Mouse (Mus musculus) granulocyte monocyte progenitor cell, adult 5-6 weeks (primary cell): ENCODE measurements around the gene Pmpca. TPM values are rescaled to one million over a fixed set of nuclear protein-coding genes. Genes with fewer than 3 reads are reported as not detected.
"Not testable (repeated sequence)": the region's sequence is repeated elsewhere in the genome, so short reads cannot be mapped to it uniquely, and the experiment has no call there.

Experiments used
- ATAC-seq: replicated peaks from 2 replicates; pipeline ENCODE4 v1.8.0; 2016; ENCODE audit warnings: mild to moderate bottlenecking, moderate TSS enrichment, inconsistent platforms; ENCODE audit not compliant: poor library complexity, severe bottlenecking
- total RNA-seq, 2 experiments: library from RNA; stranded (forward) in 1 of 2; stranded (reverse) in 1 of 2; fragments of 200-712, 200-1000 nt in 1 of 2; fragments of >200 nt in 1 of 2; fragmentation: Nextera tagmentation in 1 of 2; gene quantifications; 2 replicates each; pipeline ENCODE4 v1.2.3; 2014 to 2017

Gene Pmpca
- total RNA-seq, 2 experiments from 2014 or later, result 49.2 to 60.0 TPM

- no peak for ATAC-seq
Measured at GRCm38 (mm10) chr2:26364738-26365465, 24.2 kb upstream of the Pmpca start.

GRCm38 (mm10) chr2:26367911-26368310 is 21.2 kb upstream of the Pmpca start:
- no peak for ATAC-seq

- ATAC-seq, result no peak
Measured at GRCm38 (mm10) chr2:26368572-26368971, 20.6 kb upstream of the Pmpca start.

GRCm38 (mm10) chr2:26372396-26372795 is 16.7 kb upstream of the Pmpca start:
- no peak for ATAC-seq

- peak; percentile 95 for ATAC-seq
Measured at GRCm38 (mm10) chr2:26380131-26380771, 8.9 kb upstream of the Pmpca start, which contains the start of gene Snapc4. Snapc4 (minus strand) TSS chr2:26380653.

- not testable (repeated sequence) for ATAC-seq
Measured at GRCm38 (mm10) chr2:26380871-26381270, 8.3 kb upstream of the Pmpca start.

GRCm38 (mm10) chr2:26387713-26388112 is 1.4 kb upstream of the Pmpca start:
- ATAC-seq, result no peak

GRCm38 (mm10) chr2:26388682-26389153 is 421 bp upstream of the Pmpca start:
- ATAC-seq, result no peak

- ATAC-seq, result no peak
Measured at GRCm38 (mm10) chr2:26390954-26391353, 1.8 kb downstream of the Pmpca start.

GRCm38 (mm10) chr2:26391617-26392016 is 2.5 kb downstream of the Pmpca start:
- ATAC-seq, result no peak

- ATAC-seq, result no peak
Measured at GRCm38 (mm10) chr2:26398978-26399377, 9.8 kb downstream of the Pmpca start.

- ATAC-seq, result no peak
Measured at GRCm38 (mm10) chr2:26399647-26400046, 10.5 kb downstream of the Pmpca start.

- ATAC-seq, result no peak
Measured at GRCm38 (mm10) chr2:26400296-26400695, 11.2 kb downstream of the Pmpca start.

- ATAC-seq, result no peak
Measured at GRCm38 (mm10) chr2:26401023-26401422, 11.9 kb downstream of the Pmpca start.

- ATAC-seq, result no peak
Measured at GRCm38 (mm10) chr2:26402265-26402664, 13.1 kb downstream of the Pmpca start.

- no peak for ATAC-seq
Measured at GRCm38 (mm10) chr2:26403306-26403705, 14.2 kb downstream of the Pmpca start.

GRCm38 (mm10) chr2:26408515-26409356 is 19.6 kb downstream of the Pmpca start, which contains the start of gene Inpp5e:
Inpp5e (minus strand) TSS chr2:26409203.
- peak; percentile 95 for ATAC-seq

- no peak for ATAC-seq
Measured at GRCm38 (mm10) chr2:26409362-26409761, 20.2 kb downstream of the Pmpca start.

GRCm38 (mm10) chr2:26410091-26410490 is 21.0 kb downstream of the Pmpca start:
- no peak for ATAC-seq

GRCm38 (mm10) chr2:26410931-26411411 is 21.8 kb downstream of the Pmpca start:
- no peak for ATAC-seq

- ATAC-seq, result no peak
Measured at GRCm38 (mm10) chr2:26417066-26417465, 27.9 kb downstream of the Pmpca start.
